Mouse (Mus musculus): ENCODE measurements around the gene Spata32. TPM values are rescaled to one million over a fixed set of nuclear protein-coding genes. Genes with fewer than 3 reads are reported as not detected.

Spata32 gene
- total RNA-seq, 2 experiments from 2014 or later = not detected

DNA sequence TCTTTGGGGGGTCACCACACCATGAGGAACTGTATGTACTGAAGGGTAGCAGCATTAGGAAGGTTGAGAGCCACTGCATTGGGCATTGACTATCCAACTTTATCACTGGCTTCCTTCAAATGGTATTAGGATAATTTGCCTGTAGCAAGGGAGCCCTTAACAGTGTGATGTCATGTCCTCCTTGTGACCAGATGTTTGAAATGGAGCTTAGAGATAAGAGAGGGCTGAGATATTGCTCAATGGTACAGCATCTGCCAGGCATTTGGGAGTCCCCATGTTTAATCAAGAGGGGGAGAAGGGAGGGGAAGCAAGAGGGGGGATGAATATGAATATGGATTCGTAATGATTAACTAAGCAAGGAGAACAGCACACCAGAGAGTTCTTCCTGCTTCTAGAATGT, 2.9 kb downstream of the Spata32 start:
- ATAC-seq (replicated peaks; ENCODE audit: low FRiP score, poor library complexity, severe bottlenecking) = no peak

- no peak for ATAC-seq (replicated peaks; ENCODE audit: low FRiP score, poor library complexity, severe bottlenecking)
Observed at GRCm38 (mm10) chr11:103213712-103214111, 4.5 kb downstream of the Spata32 start.

DNA sequence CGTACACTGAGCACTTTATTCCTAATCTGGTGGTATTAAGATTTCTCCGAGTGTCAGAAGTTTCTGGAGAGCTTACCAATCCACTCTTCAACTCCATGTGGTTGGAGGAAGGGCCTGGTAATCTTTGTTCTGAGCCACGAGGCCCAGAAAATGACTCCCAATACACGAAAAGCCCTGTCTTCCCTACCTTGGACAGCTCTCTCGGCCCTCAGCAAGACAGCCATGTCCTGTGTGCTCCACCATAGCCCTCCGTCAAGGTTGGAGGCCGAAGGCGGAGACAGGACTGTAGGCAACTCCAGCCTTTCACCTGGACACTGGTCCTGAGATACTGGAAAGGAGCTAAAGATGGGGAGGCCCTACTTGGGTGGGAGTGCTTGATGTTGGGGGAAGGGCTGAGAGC, 7.9 kb downstream of the Spata32 start:
- no peak for ATAC-seq (replicated peaks; ENCODE audit: low FRiP score, poor library complexity, severe bottlenecking)

- no peak for ATAC-seq (replicated peaks; ENCODE audit: low FRiP score, poor library complexity, severe bottlenecking)
Observed at GRCm38 (mm10) chr11:103208458-103208857, 9.8 kb downstream of the Spata32 start, which contains the start of gene 1700023F06Rik. TSS of gene 1700023F06Rik (minus strand) at chr11:103208558.

DNA sequence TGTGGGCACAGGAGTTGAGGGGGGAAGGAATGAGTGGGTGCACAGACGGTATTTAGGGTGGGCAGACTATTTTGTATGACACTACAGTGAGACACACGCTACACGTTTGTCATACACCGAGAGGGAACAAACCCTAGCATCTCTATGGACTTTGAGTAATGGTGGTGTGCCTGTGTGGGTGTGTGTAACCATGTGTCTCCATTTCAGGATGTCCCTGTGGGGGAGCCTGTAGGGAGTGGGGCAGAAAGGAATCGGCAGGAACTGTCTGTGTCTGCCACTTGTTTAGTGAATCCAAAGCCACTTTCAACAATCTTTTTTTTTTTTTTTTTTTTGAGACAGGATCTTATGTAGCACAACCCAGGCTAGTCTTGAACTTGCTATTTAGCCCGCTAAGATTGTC, 12.0 kb downstream of the Spata32 start:
- no peak for ATAC-seq (replicated peaks; ENCODE audit: low FRiP score, poor library complexity, severe bottlenecking)

DNA sequence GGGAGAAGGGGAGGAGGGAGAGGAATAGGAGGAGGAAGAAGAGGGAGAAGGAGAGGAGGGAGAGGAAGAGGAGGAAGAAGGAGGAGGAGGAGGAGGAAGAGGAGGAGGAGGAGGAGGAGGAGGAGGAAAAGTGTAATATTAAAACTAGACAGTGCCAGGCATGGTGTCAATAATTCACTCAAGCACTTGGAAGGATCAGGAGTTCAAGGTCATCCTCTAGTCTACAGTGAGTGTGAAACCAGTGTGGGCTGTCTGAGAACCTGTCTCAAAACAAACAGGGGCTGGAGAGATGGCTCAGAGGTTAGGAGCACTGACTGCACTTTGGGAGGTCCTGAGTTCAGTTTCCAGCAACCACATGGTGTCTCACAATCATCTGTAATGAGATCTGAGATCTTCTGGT, 15.9 kb downstream of the Spata32 start:
- ATAC-seq (replicated peaks; ENCODE audit: low FRiP score, poor library complexity, severe bottlenecking) = no peak

- ATAC-seq (replicated peaks; ENCODE audit: low FRiP score, poor library complexity, severe bottlenecking) = no peak
Observed at GRCm38 (mm10) chr11:103201664-103202063, 16.6 kb downstream of the Spata32 start.

GRCm38 (mm10) chr11:103198911-103199803, 19.1 kb downstream of the Spata32 start:
- no peak for ATAC-seq (replicated peaks; ENCODE audit: low FRiP score, poor library complexity, severe bottlenecking)

DNA sequence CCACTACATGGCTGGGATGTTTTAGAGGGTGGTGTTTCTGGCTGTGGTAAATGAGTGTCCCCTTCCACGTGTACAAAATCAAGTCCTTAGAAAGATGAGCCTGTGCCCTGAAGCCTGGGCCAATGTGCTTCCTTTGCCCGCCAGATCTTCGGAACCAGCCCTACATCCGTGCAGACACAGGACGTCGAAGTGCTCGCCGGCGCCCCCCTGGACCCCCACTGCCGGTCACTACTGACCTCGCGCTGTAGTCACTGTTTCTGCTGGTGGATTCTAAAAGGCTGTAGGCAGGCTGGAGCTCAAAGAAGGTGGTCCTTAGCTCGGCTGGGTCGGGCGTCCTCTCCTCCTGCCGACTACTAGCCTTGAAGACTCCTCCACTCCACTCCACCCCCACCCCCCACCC, 19.9 kb downstream of the Spata32 start:
- no peak for ATAC-seq (replicated peaks; ENCODE audit: low FRiP score, poor library complexity, severe bottlenecking)

DNA sequence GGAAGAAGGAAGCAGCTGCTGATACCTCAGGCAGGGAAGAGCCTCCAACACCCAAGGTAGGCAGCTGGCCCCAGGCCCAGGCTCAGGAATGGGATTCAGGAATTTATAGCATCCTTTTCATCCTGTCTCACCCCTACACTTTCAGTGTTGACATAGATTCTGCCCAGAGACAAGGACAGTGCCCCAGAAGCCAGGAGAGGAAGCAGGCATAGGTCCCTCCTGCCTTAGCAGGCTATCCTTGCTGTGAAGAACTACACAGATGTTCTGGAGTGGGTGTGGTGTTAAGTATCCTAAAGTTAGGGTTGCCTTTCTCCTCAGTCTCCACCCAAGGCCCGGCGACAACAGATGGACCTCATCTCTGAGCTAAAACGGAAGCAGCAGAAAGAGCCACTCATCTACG, 20.9 kb downstream of the Spata32 start:
- ATAC-seq (replicated peaks; ENCODE audit: low FRiP score, poor library complexity, severe bottlenecking) = no peak

GRCm38 (mm10) chr11:103195656-103196055, 22.6 kb downstream of the Spata32 start:
- ATAC-seq (replicated peaks; ENCODE audit: low FRiP score, poor library complexity, severe bottlenecking) = no peak

- ATAC-seq (replicated peaks; ENCODE audit: low FRiP score, poor library complexity, severe bottlenecking) = no peak
Observed at GRCm38 (mm10) chr11:103195236-103195635, 23.0 kb downstream of the Spata32 start.

GRCm38 (mm10) chr11:103193825-103194168, 24.4 kb downstream of the Spata32 start:
- ATAC-seq (replicated peaks; ENCODE audit: low FRiP score, poor library complexity, severe bottlenecking) = no peak

DNA sequence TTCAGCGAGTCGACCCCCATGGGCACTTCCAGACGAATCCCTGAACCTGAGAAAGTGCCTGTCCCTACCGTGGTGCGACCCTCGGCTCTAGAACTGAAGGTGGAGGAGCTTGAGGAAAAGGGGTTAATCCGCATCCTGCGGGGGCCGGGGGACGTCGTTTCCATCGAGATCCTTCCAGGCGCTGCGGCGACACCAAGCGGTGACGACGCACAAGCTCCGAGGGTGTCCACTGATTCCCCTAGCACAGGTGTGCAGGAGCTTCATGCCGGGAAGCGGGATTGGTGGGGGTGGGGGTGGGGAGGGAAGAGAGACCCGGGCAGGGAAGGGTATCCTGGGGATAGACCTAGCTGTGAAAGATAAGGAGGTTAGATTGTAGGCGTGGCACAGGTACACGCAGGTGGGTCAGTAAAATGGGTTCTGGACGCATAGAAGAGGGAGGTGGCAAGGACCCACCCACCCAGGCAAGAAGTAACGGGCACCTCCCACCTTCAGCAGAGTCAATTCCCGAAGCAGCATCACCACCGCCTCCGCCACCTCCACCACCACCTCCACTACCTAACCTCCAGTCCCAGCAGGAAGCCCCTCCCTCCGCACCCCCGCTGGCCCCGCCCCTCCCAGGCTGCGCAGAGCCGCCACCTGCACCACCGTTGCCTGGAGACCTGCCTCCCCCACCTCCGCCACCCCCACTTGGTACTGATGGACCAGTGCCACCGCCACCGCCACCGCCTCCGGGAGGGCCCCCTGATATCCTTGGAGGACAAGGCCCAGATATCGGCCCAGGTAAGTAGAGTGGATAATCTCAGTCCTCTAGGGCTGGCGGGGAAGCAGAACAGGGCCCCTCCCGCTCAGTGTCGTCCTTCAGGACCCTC, 25.0 kb downstream of the Spata32 start:
- no peak for ATAC-seq (replicated peaks; ENCODE audit: low FRiP score, poor library complexity, severe bottlenecking)

- no peak for ATAC-seq (replicated peaks; ENCODE audit: low FRiP score, poor library complexity, severe bottlenecking)
Observed at GRCm38 (mm10) chr11:103192230-103192955, 25.8 kb downstream of the Spata32 start.

DNA sequence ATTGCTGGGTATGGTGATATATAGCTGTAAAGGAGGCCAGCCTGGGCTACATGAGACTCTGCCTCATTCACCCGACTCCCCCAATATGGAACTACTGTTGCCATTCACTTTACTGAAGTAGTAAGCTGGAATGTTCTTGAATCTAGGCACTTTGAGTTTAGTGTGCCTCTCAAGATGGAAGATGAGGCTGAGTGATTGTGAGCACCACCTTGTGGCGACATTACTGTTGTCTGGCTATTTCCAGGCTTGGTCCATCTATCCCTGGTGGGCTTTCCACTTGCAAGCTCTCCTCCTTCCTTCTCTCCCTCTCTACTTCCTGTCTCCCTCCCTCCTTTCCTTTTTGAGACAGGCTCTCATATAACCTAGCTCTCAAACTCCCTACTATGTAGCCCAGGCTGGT, 33.3 kb downstream of the Spata32 start:
- no peak for ATAC-seq (replicated peaks; ENCODE audit: low FRiP score, poor library complexity, severe bottlenecking)

- ATAC-seq (replicated peaks; ENCODE audit: low FRiP score, poor library complexity, severe bottlenecking) = no peak
Observed at GRCm38 (mm10) chr11:103181911-103182310, 36.3 kb downstream of the Spata32 start.

DNA sequence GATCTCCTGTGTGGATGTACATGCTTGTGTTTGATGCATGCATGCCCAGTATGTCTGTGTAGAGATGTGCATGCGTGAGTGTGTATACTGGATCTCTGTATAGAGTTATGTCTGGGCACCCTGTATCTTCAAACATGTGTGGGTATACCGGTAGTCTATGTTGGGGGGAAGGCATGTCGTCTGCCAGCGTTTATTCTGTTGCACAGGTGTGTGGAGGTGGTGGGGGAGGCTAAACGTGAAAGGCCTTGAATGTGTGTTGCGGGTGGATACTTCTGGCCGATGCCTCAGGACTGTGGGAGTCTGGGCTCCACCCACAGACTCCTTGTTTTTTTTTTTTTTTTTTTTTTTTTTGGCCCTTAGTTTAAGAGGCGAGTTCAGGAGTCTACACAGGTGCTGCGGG, 36.9 kb downstream of the Spata32 start:
- no peak for ATAC-seq (replicated peaks; ENCODE audit: low FRiP score, poor library complexity, severe bottlenecking)

- no peak for ATAC-seq (replicated peaks; ENCODE audit: low FRiP score, poor library complexity, severe bottlenecking)
Observed at GRCm38 (mm10) chr11:103180426-103180825, 37.8 kb downstream of the Spata32 start.

- ATAC-seq (replicated peaks; ENCODE audit: low FRiP score, poor library complexity, severe bottlenecking) = no peak
Observed at GRCm38 (mm10) chr11:103178748-103179147, 39.5 kb downstream of the Spata32 start.

Data from erythroblast, adult 5-6 weeks (primary cell).